Mouse (Mus musculus) bone marrow macrophage, adult 2 months (primary cell): ENCODE data around the gene Fgfr2. TPM values are rescaled to one million over a fixed set of nuclear protein-coding genes. Genes with fewer than 3 reads are reported as not detected.

Source experiments
- H3K27ac ChIP-seq: 2 replicates; pipeline ENCODE4 v1.5.1; 2012; ENCODE audit warnings: low read depth, low read length; ENCODE audit not compliant: insufficient read depth
- H3K4me1 ChIP-seq: 2 replicates; pipeline ENCODE4 v1.6.1; 2012; ENCODE audit warnings: low read length; ENCODE audit not compliant: control insufficient read depth, insufficient read depth
- H3K4me3 ChIP-seq: 2 replicates; pipeline ENCODE4 v1.5.1; 2012; ENCODE audit warnings: mild to moderate bottlenecking, low read length, moderate library complexity; ENCODE audit not compliant: insufficient read depth
- CTCF ChIP-seq: IDR thresholded peaks from 2 replicates; pipeline ENCODE4 v1.5.1; 2012; ENCODE audit warnings: low read depth, mild to moderate bottlenecking, low read length, moderate library complexity
- POLR2A ChIP-seq: IDR thresholded peaks from 2 replicates; pipeline ENCODE4 v1.6.1; 2012; ENCODE audit warnings: mild to moderate bottlenecking, low read depth, low read length, borderline replicate concordance
- polyA plus RNA-seq: library from polyadenylated mRNA; stranded (reverse); fragments of >200 nt; gene quantifications from 2 replicates; pipeline ENCODE4 v1.2.4, GENCODE M21; 2012; ENCODE audit not compliant: missing spikeins, insufficient read depth, insufficient read length

Gene Fgfr2
- polyA plus RNA-seq, 1 experiment = 0.27 TPM

GRCm38 (mm10) chr7:131478403-131478802, 1644.7 kb downstream of the Fgfr2 start:
- no peaks in the 10 kb centered on the region for H3K4me1 ChIP-seq
- TF ChIP-seq CTCF (no peak), POLR2A (no peak)
- H3K27ac ChIP-seq = no peak overlapping the region
- no peak overlapping the region for H3K4me3 ChIP-seq

- TF ChIP-seq CTCF (no peak), POLR2A (no peak)
- H3K4me3 ChIP-seq = no peak overlapping the region
- H3K4me1 ChIP-seq = no peaks in the 10 kb centered on the region
- no peak overlapping the region for H3K27ac ChIP-seq
These were observed 1646.0 kb downstream of the Fgfr2 start for GRCm38 (mm10) chr7:131477140-131477539.

- no peaks in the 10 kb centered on the region for H3K4me1 ChIP-seq
- H3K27ac ChIP-seq = no peak overlapping the region
- TF ChIP-seq POLR2A = no peak
- no peak for TF ChIP-seq CTCF
- H3K4me3 ChIP-seq = no peak overlapping the region
These were observed 1651.6 kb downstream of the Fgfr2 start for GRCm38 (mm10) chr7:131471551-131471950.

GRCm38 (mm10) chr7:131469506-131469905, 1653.6 kb downstream of the Fgfr2 start:
- TF ChIP-seq CTCF (no peak), POLR2A (no peak)
- Histone ChIP-seq H3K27ac (no peak overlapping the region), H3K4me1 (no peaks in the 10 kb centered on the region), H3K4me3 (no peak overlapping the region)

GRCm38 (mm10) chr7:131467312-131467711, 1655.8 kb downstream of the Fgfr2 start:
- Histone ChIP-seq H3K4me1 (no peaks in the 10 kb centered on the region), H3K4me3 (no peak overlapping the region), H3K27ac (no peak overlapping the region)
- no peak for TF ChIP-seq POLR2A
- no peak for TF ChIP-seq CTCF

GRCm38 (mm10) chr7:131465735-131466134, 1657.4 kb downstream of the Fgfr2 start:
- Histone ChIP-seq H3K4me1 (no peaks in the 10 kb centered on the region), H3K4me3 (no peak overlapping the region), H3K27ac (no peak overlapping the region)
- TF ChIP-seq POLR2A (no peak), CTCF (no peak)

- Histone ChIP-seq H3K4me1 (no peaks in the 10 kb centered on the region), H3K27ac (no peak overlapping the region), H3K4me3 (no peak overlapping the region)
- no peak for TF ChIP-seq POLR2A
- TF ChIP-seq CTCF = no peak
These were observed 1658.0 kb downstream of the Fgfr2 start for GRCm38 (mm10) chr7:131465117-131465601.

GRCm38 (mm10) chr7:131456714-131457113, 1666.4 kb downstream of the Fgfr2 start:
- Histone ChIP-seq H3K4me3 (no peak overlapping the region), H3K27ac (no peak overlapping the region), H3K4me1 (no peaks in the 10 kb centered on the region)
- TF ChIP-seq CTCF (no peak), POLR2A (no peak)

- TF ChIP-seq POLR2A (no peak), CTCF (no peak)
- H3K4me1 ChIP-seq = no peaks in the 10 kb centered on the region
- no peak overlapping the region for H3K4me3 ChIP-seq
- H3K27ac ChIP-seq = no peak overlapping the region
These were observed 1686.1 kb downstream of the Fgfr2 start for GRCm38 (mm10) chr7:131437051-131437450.

- TF ChIP-seq CTCF (no peak), POLR2A (no peak)
- Histone ChIP-seq H3K4me3 (no peak overlapping the region), H3K27ac (no peak overlapping the region), H3K4me1 (no peaks in the 10 kb centered on the region)
These were observed 1688.9 kb downstream of the Fgfr2 start for GRCm38 (mm10) chr7:131434276-131434675.

- H3K4me3 ChIP-seq = no peak overlapping the region
- no peak for TF ChIP-seq CTCF
- no peak for TF ChIP-seq POLR2A
- no peak overlapping the region for H3K27ac ChIP-seq
- H3K4me1 ChIP-seq = no peaks in the 10 kb centered on the region
These were observed 1690.9 kb downstream of the Fgfr2 start for GRCm38 (mm10) chr7:131432244-131432643.
